Mouse (Mus musculus) ES-E14 (cell line): ENCODE measurements at regions not wholly inside any gene's neighbourhood (a gene's known extent, or its start where the extent isn't known, plus 50 kb on each side); places are given as distances from the start of the nearest gene placed in this dataset.

ENCODE experiments used
- DNase-seq: peaks from one replicate; pipeline ENCODE4 v3.0.0-alpha.2; 2013; ENCODE audit warnings: low read depth, low spot score
- H3K27ac ChIP-seq: 2 replicates; pipeline ENCODE4 v1.5.1; 2012; ENCODE audit warnings: low read depth, mild to moderate bottlenecking, low read length, moderate library complexity, mixed read lengths; ENCODE audit not compliant: poor library complexity, insufficient read depth, severe bottlenecking
- H3K36me3 ChIP-seq: 2 replicates; pipeline ENCODE4 v1.6.1; 2012; ENCODE audit warnings: mild to moderate bottlenecking, low read length, moderate library complexity, mixed read lengths; ENCODE audit not compliant: control insufficient read depth, poor library complexity, insufficient read depth, severe bottlenecking
- H3K4me1 ChIP-seq, 2 experiments: fragments of 150-350 bp in 1 of 2; sonication (generic) in 1 of 2; 2 replicates each; pipeline ENCODE4 v1.6.1; 2012; ENCODE audit warnings: low read length in 2 of 2, mild to moderate bottlenecking in 1 of 2, mixed read lengths in 1 of 2; ENCODE audit not compliant: control insufficient read depth in 2 of 2, insufficient read depth in 2 of 2, poor library complexity in 1 of 2
- H3K4me3 ChIP-seq, 2 experiments: fragments of 150-350 bp in 1 of 2; sonication (generic) in 1 of 2; 2 replicates each; pipeline ENCODE4 v1.5.1; 2012; ENCODE audit warnings: low read length in 2 of 2, low read depth in 1 of 2, mild to moderate bottlenecking in 1 of 2, mixed read lengths in 1 of 2; ENCODE audit not compliant: insufficient read depth in 1 of 2, poor library complexity in 1 of 2, severe bottlenecking in 1 of 2
- H3K9ac ChIP-seq: 2 replicates; pipeline ENCODE4 v1.6.1; 2012; ENCODE audit warnings: low read depth, mild to moderate bottlenecking, low read length, mixed read lengths; ENCODE audit not compliant: poor library complexity, insufficient read depth, severe bottlenecking
- H3K9me3 ChIP-seq: fragments of 150-350 bp; sonication (generic); 2 replicates; pipeline ENCODE4 v1.6.1; 2012; ENCODE audit warnings: low read depth, mild to moderate bottlenecking, low read length; ENCODE audit not compliant: control insufficient read depth, insufficient read depth
- CHD2 ChIP-seq: IDR thresholded peaks from 2 replicates; pipeline ENCODE4 v1.6.1; 2014; ENCODE audit warnings: mild to moderate bottlenecking, low read depth, low read length, inconsistent platforms
- HCFC1 ChIP-seq: IDR thresholded peaks from 2 replicates; pipeline ENCODE4 v1.6.1; 2012; ENCODE audit warnings: low read length, inconsistent platforms, borderline replicate concordance; ENCODE audit not compliant: insufficient read depth
- MAFK ChIP-seq: IDR thresholded peaks from 2 replicates; pipeline ENCODE4 v1.6.1; 2014; ENCODE audit warnings: mild to moderate bottlenecking, low read depth, low read length, inconsistent platforms; ENCODE audit not compliant: insufficient read depth
- ZC3H11A ChIP-seq: IDR thresholded peaks from 2 replicates; pipeline ENCODE4 v1.6.1; 2012; ENCODE audit warnings: low read depth, mild to moderate bottlenecking, inconsistent platforms, low read length, borderline replicate concordance
- ZNF384 ChIP-seq: IDR thresholded peaks from 2 replicates; pipeline ENCODE4 v1.6.1; 2012; ENCODE audit warnings: low read depth, low read length, inconsistent platforms
- in situ Hi-C, 2 experiments: fragments of 600-800 bp; cut with MboI; formaldehyde crosslinking; loops; one replicate each; pipeline ENCODE4 v1.15.1; 2025; ENCODE audit warnings: low sequenced_read_pairs in 2 of 2, inconsistent platforms in 1 of 2; ENCODE audit not compliant: unreplicated experiment in 2 of 2

- TF ChIP-seq MAFK (no peak), ZNF384 (no peak), CHD2 (no peak), HCFC1 (no peak), ZC3H11A (no peak)
- H3K9me3 ChIP-seq = no peaks in the 10 kb centered on the region
- H3K9ac ChIP-seq = no peak overlapping the region
- no peak overlapping the region for H3K27ac ChIP-seq
- H3K36me3 ChIP-seq = no peaks in the 10 kb centered on the region
- no peak for DNase-seq
- no peak overlapping the region for H3K4me3 ChIP-seq
- H3K4me1 ChIP-seq = no peaks in the 10 kb centered on the region
- in situ Hi-C loops = no loop called here
Measured at GRCm38 (mm10) chr19:60408436-60408835, 59.7 kb downstream of the Prlhr start.

- in situ Hi-C loops = no loop called here
- no peak overlapping the region for H3K27ac ChIP-seq
- H3K9me3 ChIP-seq = no peaks in the 10 kb centered on the region
- no peaks in the 10 kb centered on the region for H3K4me1 ChIP-seq
- no peak overlapping the region for H3K4me3 ChIP-seq
- TF ChIP-seq CHD2 (no peak), MAFK (no peak), ZNF384 (no peak), ZC3H11A (no peak)
- no peak overlapping the region for H3K9ac ChIP-seq
- no peaks in the 10 kb centered on the region for H3K36me3 ChIP-seq
- DNase-seq = no peak
Measured at GRCm38 (mm10) chr19:60399425-60399824, 68.7 kb downstream of the Prlhr start.

- Histone ChIP-seq H3K27ac (no peak overlapping the region), H3K4me1 (no peaks in the 10 kb centered on the region), H3K9me3 (no peaks in the 10 kb centered on the region), H3K36me3 (no peaks in the 10 kb centered on the region), H3K9ac (no peak overlapping the region), H3K4me3 (no peak overlapping the region)
- no peak for TF ChIP-seq ZNF384
- TF ChIP-seq ZC3H11A = no peak
- no peak for TF ChIP-seq CHD2
- TF ChIP-seq MAFK = no peak
- DNase-seq = no peak
- in situ Hi-C loops = no loop called here
Measured at GRCm38 (mm10) chr19:60397666-60398065, 70.4 kb downstream of the Prlhr start.

GRCm38 (mm10) chr19:60396604-60397003 is 71.5 kb downstream of the Prlhr start:
- H3K36me3 ChIP-seq = no peaks in the 10 kb centered on the region
- H3K9me3 ChIP-seq = no peaks in the 10 kb centered on the region
- H3K27ac ChIP-seq = no peak overlapping the region
- H3K9ac ChIP-seq = no peak overlapping the region
- DNase-seq = no peak
- no peak for TF ChIP-seq MAFK
- TF ChIP-seq CHD2 = no peak
- no peak for TF ChIP-seq ZNF384
- TF ChIP-seq HCFC1 = no peak
- TF ChIP-seq ZC3H11A = no peak
- H3K4me3 ChIP-seq = no peak overlapping the region
- in situ Hi-C loops = no loop called here
- no peaks in the 10 kb centered on the region for H3K4me1 ChIP-seq

- no peak for TF ChIP-seq CHD2
- TF ChIP-seq HCFC1 = no peak
- TF ChIP-seq MAFK = no peak
- no peak for TF ChIP-seq ZNF384
- no peak for TF ChIP-seq ZC3H11A
- Histone ChIP-seq H3K9ac (no peak overlapping the region), H3K4me1 (no peaks in the 10 kb centered on the region), H3K36me3 (no peaks in the 10 kb centered on the region), H3K27ac (no peak overlapping the region), H3K4me3 (no peak overlapping the region), H3K9me3 (no peaks in the 10 kb centered on the region)
- DNase-seq = no peak
- in situ Hi-C loops = no loop called here
Measured at GRCm38 (mm10) chr19:60386563-60387241, 81.4 kb downstream of the Prlhr start.
